Mouse (Mus musculus) bone marrow macrophage, adult 2 months (primary cell): ENCODE measurements around the gene Gm20388. TPM values are rescaled to one million over a fixed set of nuclear protein-coding genes. Genes with fewer than 3 reads are reported as not detected.
A peak's percentile ranks its signal among the peaks of the same experiment; 100 is the strongest.

Experiments
- H3K27ac ChIP-seq: 2 replicates; pipeline ENCODE4 v1.5.1; 2012; ENCODE audit warnings: low read depth, low read length; ENCODE audit not compliant: insufficient read depth
- H3K4me1 ChIP-seq: 2 replicates; pipeline ENCODE4 v1.6.1; 2012; ENCODE audit warnings: low read length; ENCODE audit not compliant: control insufficient read depth, insufficient read depth
- H3K4me3 ChIP-seq: 2 replicates; pipeline ENCODE4 v1.5.1; 2012; ENCODE audit warnings: mild to moderate bottlenecking, low read length, moderate library complexity; ENCODE audit not compliant: insufficient read depth
- CTCF ChIP-seq: IDR thresholded peaks from 2 replicates; pipeline ENCODE4 v1.5.1; 2012; ENCODE audit warnings: low read depth, mild to moderate bottlenecking, low read length, moderate library complexity
- POLR2A ChIP-seq: IDR thresholded peaks from 2 replicates; pipeline ENCODE4 v1.6.1; 2012; ENCODE audit warnings: mild to moderate bottlenecking, low read depth, low read length, borderline replicate concordance
- polyA plus RNA-seq: library from polyadenylated mRNA; stranded (reverse); fragments of >200 nt; gene quantifications from 2 replicates; pipeline ENCODE4 v1.2.4, GENCODE M21; 2012; ENCODE audit not compliant: missing spikeins, insufficient read depth, insufficient read length

Gene Gm20388
- polyA plus RNA-seq, 1 experiment: 32.7 TPM

- TF ChIP-seq CTCF: no peak
- no peak for TF ChIP-seq POLR2A
- H3K4me3 ChIP-seq: no peak overlapping the region
- H3K27ac ChIP-seq: no peak overlapping the region
- H3K4me1 ChIP-seq: no peaks in the 10 kb centered on the region
These were observed 353.8 kb downstream of the Gm20388 start for GRCm38 (mm10) chr8:120264388-120264943.

- TF ChIP-seq POLR2A (no peak), CTCF (no peak)
- Histone ChIP-seq H3K27ac (no peak overlapping the region), H3K4me1 (no peaks in the 10 kb centered on the region)
These were observed 354.4 kb downstream of the Gm20388 start for GRCm38 (mm10) chr8:120264944-120265453.

GRCm38 (mm10) chr8:120265471-120265870, 354.8 kb downstream of the Gm20388 start:
- Histone ChIP-seq H3K27ac (no peak overlapping the region), H3K4me1 (no peaks in the 10 kb centered on the region), H3K4me3 (no peak overlapping the region)

More at GRCm38 (mm10) chr8:120264944-120265453, 354.4 kb downstream of the Gm20388 start:
- no peak overlapping the region for H3K4me3 ChIP-seq

GRCm38 (mm10) chr8:120268541-120268980, 357.9 kb downstream of the Gm20388 start:
- no peaks in the 10 kb centered on the region for H3K4me1 ChIP-seq
- H3K4me3 ChIP-seq: no peak overlapping the region
- H3K27ac ChIP-seq: no peak overlapping the region
- TF ChIP-seq CTCF: no peak
- TF ChIP-seq POLR2A: no peak

More at GRCm38 (mm10) chr8:120265471-120265870, 354.8 kb downstream of the Gm20388 start:
- TF ChIP-seq POLR2A: no peak
- TF ChIP-seq CTCF: no peak

- no peak overlapping the region for H3K4me3 ChIP-seq
- TF ChIP-seq POLR2A (no peak), CTCF (no peak)
- no peak overlapping the region for H3K27ac ChIP-seq
- H3K4me1 ChIP-seq: no peaks in the 10 kb centered on the region
These were observed 359.8 kb downstream of the Gm20388 start for GRCm38 (mm10) chr8:120270449-120270848.

- H3K27ac ChIP-seq: no peak overlapping the region
- peaks cover 10% of the 10 kb centered on the region for H3K4me1 ChIP-seq
- no peak overlapping the region for H3K4me3 ChIP-seq
- TF ChIP-seq CTCF: no peak
- no peak for TF ChIP-seq POLR2A
These were observed 362.8 kb downstream of the Gm20388 start for GRCm38 (mm10) chr8:120273430-120273829.

GRCm38 (mm10) chr8:120276051-120276890, 365.6 kb downstream of the Gm20388 start:
- peaks cover 10% of the 10 kb centered on the region for H3K4me1 ChIP-seq
- peak overlapping the region; percentile 56 for H3K4me3 ChIP-seq
- no peak overlapping the region for H3K27ac ChIP-seq
- TF ChIP-seq CTCF (no peak), POLR2A (no peak)

GRCm38 (mm10) chr8:120276891-120277426, 366.3 kb downstream of the Gm20388 start:
- H3K4me1 ChIP-seq: peaks cover 10% of the 10 kb centered on the region
- TF ChIP-seq POLR2A (no peak), CTCF (no peak)
- H3K4me3 ChIP-seq: peak overlapping the region; percentile 56
- no peak overlapping the region for H3K27ac ChIP-seq

- TF ChIP-seq POLR2A (no peak), CTCF (no peak)
- no peak overlapping the region for H3K27ac ChIP-seq
- H3K4me1 ChIP-seq: peaks cover 10% of the 10 kb centered on the region
- H3K4me3 ChIP-seq: no peak overlapping the region
These were observed 367.4 kb downstream of the Gm20388 start for GRCm38 (mm10) chr8:120278009-120278408.

- no peak overlapping the region for H3K27ac ChIP-seq
- no peak overlapping the region for H3K4me3 ChIP-seq
- TF ChIP-seq CTCF: no peak
- no peak for TF ChIP-seq POLR2A
- H3K4me1 ChIP-seq: peaks cover 10% of the 10 kb centered on the region
These were observed 368.8 kb downstream of the Gm20388 start for GRCm38 (mm10) chr8:120279418-120279817.
